Mouse (Mus musculus) retina, postnatal 1 day (tissue): Measurements from ENCODE around the gene Isl2.

ENCODE experiments used
- DNase-seq: peaks from one replicate; pipeline ENCODE4 v3.0.0-alpha.2; 2012

The Isl2 gene

DNA sequence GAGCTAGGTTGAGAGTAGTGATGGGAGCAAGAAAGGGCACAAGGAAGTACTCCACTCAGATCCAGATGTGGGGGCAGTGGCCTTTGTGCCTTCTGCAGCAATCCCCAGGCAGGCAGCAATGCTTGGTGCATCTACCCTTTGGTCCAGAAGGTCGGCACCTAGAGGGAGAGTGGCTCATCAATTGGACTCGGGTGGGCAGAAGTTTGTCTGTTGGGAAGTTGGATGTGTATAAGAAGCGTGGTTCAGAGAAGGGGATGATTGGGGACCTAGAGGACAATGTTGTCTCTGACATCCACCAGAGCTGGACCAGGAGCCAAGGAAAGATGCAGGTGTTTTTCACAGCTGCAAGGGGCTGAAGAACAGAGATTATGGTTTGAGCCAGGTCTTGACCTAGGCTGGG lies 10.4 kb downstream of the Isl2 start:
- no peak for DNase-seq

DNA sequence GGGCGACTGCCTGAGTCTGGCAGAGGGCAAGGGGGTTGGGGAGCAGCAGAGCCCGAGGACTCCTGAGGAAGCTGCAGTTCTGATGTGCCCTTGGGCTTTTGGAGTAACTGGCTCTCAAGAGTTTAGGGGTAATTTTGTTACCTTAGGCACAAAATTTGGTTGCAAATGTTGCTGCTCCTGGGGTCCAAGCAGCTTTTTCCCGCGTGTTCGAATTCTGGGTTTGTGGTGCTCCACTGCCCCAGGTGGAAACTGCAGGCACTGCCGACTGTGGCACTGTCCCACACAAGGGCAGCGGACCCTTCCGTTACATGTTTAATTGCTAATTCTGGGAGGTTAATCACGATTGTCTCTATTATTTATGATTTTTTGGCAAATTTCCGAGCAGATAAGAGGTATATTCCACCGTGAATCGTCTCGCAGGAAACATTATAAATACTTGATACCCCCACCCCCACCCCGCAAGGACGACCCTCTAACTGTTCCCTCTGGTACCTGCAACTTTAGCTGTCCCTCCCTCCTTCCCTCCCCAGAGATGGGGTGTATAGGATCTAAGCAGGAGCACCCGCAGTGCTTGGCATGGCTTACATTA lies 10.9 kb downstream of the Isl2 start:
- peak; percentile 43 for DNase-seq

GRCm38 (mm10) chr9:55554986-55555385 lies 16.5 kb downstream of the Isl2 start:
- DNase-seq = no peak

DNA sequence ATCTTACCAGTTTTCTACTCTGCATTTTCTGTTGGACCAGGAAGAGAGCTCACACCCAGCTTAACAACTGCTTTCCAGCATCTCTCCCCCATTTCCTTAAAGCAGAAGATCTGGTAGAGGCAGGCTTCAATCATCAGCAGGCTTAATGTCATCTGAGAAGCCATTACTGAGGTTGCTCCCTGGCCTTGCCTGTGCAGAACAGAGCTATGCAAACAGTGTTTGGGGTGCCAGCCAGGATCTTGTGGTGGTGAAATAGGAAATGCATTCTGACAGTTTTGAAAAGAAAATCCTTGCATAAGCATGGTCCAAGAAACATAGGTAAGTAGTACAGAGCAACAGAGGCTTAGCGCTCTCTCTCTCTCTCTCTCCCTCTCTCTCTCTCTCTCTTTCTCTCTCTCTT lies 22.5 kb downstream of the Isl2 start:
- no peak for DNase-seq

DNA sequence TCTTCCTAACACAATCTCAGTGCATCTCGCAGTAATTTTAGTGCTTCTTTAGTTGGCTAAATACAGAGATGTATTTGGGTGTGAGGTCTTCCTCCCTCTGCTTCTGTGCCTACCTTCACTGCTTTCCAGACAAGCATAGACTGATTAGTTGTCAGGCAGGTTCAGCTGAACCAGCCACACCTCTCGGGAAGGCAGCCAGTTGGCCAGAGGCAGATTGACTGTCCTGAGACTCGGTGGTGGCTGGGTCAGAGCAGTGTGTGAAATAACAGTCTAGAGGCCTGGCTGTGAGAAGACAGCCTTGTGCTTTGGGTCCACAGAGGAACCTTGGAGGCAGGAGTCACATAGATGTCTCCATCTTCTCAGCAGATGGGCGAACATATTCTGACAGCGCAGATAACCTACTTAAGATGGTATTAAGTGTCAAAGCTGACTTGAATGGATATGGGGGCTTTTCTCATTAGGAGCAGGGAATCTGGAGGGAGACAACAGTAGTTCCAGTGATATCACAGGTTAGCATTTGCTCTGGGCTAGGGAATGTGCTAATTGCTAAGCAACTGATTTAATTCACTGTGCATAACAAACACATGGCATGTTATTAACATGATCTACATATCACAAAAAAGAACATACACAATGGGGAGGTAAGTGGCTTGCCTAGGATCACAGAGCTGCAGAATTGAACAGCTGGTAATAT lies 30.1 kb downstream of the Isl2 start:
- DNase-seq = peak; percentile 63

GRCm38 (mm10) chr9:55571071-55571470 lies 32.6 kb downstream of the Isl2 start:
- no peak for DNase-seq

DNA sequence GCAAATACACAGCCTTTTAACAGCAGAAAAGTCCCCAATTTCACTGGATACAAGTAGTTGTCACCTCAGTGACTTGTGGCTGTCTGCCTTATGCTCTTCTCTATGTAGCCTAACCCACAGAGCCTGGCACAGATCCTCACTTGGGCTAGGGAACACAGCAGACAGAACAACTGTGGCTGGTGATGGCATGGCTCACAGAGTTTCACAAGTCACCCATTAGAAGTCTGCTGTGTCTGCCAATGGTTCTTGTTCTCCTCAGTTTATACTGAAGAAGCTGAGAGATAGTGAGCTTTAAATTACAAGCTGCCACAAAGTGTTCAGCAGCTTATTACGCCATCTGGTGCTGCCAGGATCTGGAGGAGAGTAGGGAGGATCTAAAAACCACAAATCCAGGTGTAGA lies 38.1 kb downstream of the Isl2 start:
- peak; percentile 21 for DNase-seq

DNA sequence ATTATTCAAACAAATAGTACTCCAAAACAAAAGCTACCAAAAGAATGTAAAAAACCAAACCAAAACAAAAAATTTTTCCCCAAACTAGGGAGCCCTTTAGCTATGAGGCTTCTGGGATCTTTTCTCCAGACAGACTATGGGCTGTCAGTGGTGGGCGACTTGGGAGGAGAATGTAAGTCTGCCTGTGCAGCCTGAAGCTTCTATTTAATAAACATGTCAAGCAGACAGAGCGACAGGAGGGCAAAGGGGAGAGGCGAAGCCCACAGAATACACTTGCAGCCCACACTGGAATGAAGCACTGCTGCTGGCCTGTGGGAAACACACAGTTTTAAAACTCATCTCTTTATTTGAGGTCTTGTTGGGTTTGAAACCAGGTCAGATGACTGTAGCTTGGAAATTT lies 42.9 kb downstream of the Isl2 start:
- no peak for DNase-seq

DNA sequence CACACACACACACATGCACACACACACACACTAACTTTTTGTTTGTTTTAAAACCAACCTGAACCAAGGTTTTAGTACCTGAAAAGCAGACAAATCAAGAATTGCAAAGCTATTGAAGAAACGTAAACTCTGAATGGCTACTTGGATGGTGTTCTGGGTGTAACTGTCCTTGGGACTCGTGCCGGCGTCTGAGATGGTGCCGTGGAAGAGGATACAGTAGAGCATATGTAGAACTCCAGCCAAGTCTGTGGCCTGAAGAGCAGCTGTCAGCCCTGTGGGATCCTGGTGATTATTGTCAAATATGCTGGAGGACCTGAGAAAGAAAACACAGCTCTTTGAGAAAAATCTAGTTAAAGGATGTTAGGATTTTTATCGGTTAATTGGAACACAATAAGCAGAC lies 47.7 kb downstream of the Isl2 start:
- no peak for DNase-seq
